Mouse (Mus musculus) lung, postnatal 0 days (tissue): ENCODE data around the gene Tm7sf3.

Experiments
- CTCF ChIP-seq: IDR thresholded peaks from 2 replicates; pipeline ENCODE4 v1.5.1; 2016; ENCODE audit warnings: antibody characterized with exemption, mild to moderate bottlenecking
- EP300 ChIP-seq: IDR thresholded peaks from 2 replicates; pipeline ENCODE4 v1.6.1; 2016; ENCODE audit warnings: antibody characterized with exemption, mild to moderate bottlenecking, control low read depth

DNA sequence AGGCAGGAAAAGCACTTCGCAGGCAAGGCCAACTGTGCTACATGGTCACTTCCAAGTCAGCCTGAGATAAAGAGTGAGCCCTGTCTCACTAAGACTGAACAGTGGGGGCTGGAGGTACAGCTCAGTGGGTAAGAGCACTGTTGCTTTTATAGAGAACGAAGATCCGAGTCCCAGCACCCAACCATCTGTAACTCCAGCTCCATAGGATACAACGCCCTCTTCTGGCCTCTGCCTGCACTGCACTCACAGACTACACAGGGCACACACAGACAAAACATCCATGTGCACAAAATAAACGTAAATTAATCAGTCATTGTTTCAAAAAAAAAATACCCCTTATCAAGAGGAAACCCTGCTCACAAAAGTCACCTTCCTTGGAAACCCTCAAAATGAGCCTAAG, 28.7 kb downstream of the Tm7sf3 start:
- TF ChIP-seq CTCF (no peak), EP300 (no peak)
